Mouse (Mus musculus) frontal cortex, adult 2 months (tissue): ENCODE data around the gene Mras. TPM values are rescaled to one million over a fixed set of nuclear protein-coding genes. Genes with fewer than 3 reads are reported as not detected.
A peak's percentile ranks its signal among the peaks of the same experiment; 100 is the strongest.

Source experiments
- DNase-seq, 2 experiments: peaks; one replicate each; pipeline ENCODE4 v3.0.0; 2022; ENCODE audit warnings: low spot score in 1 of 2; ENCODE audit errors: extremely low spot score in 1 of 2
- polyA plus RNA-seq: library from polyadenylated mRNA; depleted of rRNA; stranded (reverse); fragments of >200 nt; gene quantifications from 2 replicates; pipeline ENCODE4 v1.2.3, GENCODE M21; 2012; rRNA removed

Mras gene
- polyA plus RNA-seq, 1 experiment: 132 TPM

DNA sequence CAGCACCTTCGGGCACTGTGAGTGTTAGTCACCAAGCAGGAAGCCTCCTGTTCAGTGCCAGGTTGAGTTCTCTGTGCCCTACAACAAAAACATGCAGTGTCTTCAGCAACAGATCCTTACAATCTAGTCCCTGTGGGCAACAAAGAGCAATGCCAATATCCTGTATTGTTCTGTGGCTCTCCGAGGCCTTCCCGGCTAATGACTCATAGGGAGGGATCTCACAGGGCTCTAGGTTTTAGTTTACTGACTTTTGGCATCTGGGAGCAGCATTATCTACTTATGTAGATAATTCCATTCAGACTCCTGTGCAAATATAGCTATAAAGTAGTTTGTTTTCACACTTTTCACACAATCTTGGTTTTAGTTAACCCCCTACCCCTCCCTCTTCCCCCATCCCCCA lies 71.3 kb downstream of the Mras start:
- DNase-seq: no peak

GRCm38 (mm10) chr9:99363076-99363475 lies 74.1 kb downstream of the Mras start:
- DNase-seq: no peak

GRCm38 (mm10) chr9:99361946-99362345 lies 75.2 kb downstream of the Mras start:
- no peak for DNase-seq

DNA sequence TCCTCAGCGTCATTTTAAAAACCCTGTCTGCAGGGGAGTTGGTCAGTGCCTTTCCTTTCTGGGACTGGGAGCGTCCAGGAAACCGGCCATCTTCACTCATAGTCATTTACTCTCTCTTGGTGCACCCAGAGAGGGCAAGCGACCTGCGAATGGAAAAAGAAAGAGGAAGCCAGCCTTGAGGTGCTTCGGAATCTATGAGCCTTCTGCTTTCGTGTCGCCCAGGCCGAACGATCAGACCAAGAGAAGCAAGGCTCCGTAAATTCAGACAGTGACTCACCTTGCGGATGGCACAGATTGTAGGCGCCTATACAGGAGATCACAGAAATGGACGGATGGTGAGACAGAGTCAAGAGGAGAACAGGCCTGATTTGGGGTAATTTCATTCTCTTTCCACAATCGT lies 78.2 kb downstream of the Mras start:
- no peak for DNase-seq

- DNase-seq: peak in 1 of 2 experiments; percentile 42
Observed at GRCm38 (mm10) chr9:99357921-99358692, 79.1 kb downstream of the Mras start, which contains the start of gene Esyt3. Gene Esyt3 (minus strand): TSS chr9:99358557.

- no peak for DNase-seq
Observed at GRCm38 (mm10) chr9:99357561-99357920, 79.6 kb downstream of the Mras start.

GRCm38 (mm10) chr9:99355971-99356370 lies 81.2 kb downstream of the Mras start:
- no peak for DNase-seq

DNA sequence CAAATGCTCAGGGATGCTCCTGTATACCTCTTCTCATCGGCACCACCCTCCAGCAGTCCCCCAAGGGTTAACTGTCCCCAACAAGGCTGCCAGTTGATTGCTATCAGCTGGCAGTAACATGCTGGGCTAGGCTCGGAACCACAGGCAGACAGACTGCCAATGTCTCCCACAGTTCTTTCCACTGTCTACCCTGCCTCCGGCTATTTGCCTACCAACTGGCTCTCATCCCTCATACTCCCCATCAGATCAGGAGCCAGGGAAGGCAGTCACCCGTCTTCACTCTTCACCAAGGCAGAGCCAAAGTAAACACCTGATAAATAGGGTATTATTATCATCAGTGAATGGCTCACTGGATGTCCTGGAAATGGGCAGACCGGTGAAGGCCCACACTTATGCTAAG lies 82.4 kb downstream of the Mras start:
- no peak for DNase-seq

GRCm38 (mm10) chr9:99353390-99353789 lies 83.8 kb downstream of the Mras start:
- no peak for DNase-seq

GRCm38 (mm10) chr9:99352964-99353363 lies 84.2 kb downstream of the Mras start:
- DNase-seq: no peak

GRCm38 (mm10) chr9:99345351-99345792 lies 91.8 kb downstream of the Mras start:
- peak; percentile 59 to 81 for DNase-seq

- DNase-seq: no peak
Observed at GRCm38 (mm10) chr9:99341600-99341999, 95.6 kb downstream of the Mras start.

DNA sequence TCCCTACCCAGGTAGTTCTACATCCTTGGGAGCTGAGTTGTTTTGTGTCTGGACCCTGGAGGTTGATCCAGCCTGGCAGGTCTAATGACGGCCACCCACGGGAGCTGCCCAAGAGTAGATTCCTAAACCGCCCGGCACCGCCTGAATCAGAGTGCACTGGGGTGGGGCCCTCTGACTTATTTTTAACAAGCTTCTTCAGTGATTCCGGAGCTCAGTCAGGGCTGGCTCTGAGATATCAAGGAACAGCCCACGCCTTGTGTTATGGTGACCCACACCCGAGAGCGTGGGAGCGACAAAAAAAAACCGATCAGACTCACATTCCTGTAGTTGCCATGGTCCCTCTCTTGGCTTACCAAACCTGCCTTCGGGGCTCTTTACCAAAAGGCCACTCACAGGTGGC lies 97.1 kb downstream of the Mras start:
- DNase-seq: no peak

DNA sequence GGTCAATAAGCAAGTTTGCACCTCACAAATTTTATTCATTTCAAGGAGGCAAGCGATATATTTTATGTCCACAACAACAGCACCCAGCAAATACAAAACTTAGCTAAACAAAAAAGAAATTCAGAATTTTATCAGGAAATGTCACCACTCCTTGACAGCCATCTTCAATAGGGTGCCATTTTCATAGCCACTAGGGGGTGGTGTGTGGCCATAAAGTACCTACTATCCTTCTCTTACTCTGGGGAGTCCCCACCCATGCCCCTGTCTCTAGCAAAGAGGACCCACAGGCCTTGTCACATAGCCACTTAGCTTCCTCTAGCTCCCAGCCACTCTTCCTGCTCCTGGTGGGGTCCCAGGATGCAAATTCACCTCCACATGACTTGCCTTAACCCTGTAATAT lies 98.0 kb downstream of the Mras start:
- no peak for DNase-seq

GRCm38 (mm10) chr9:99338293-99338692 lies 98.9 kb downstream of the Mras start:
- no peak for DNase-seq

- DNase-seq: no peak
Observed at GRCm38 (mm10) chr9:99336538-99336937, 100.6 kb downstream of the Mras start.

Other genes with a start within 250 kb of the Mras start
- not detected in 2 replicates for gene Faiml, start 200.1 kb downstream of the Mras start, polyA plus RNA-seq
- gene Cep70, start 194.0 kb downstream of the Mras start, polyA plus RNA-seq: 19.0 and 21.1 TPM in 2 replicates
- gene Esyt3, start 78.8 kb downstream of the Mras start, polyA plus RNA-seq: 1.4 and 2.1 TPM in 2 replicates
- 0.19 TPM in 1 of 2 replicates, not detected in the other for gene Nme9, start 14.1 kb upstream of the Mras start, polyA plus RNA-seq
- 53.4 and 57.1 TPM in 2 replicates for gene Armc8, start 131.5 kb upstream of the Mras start, polyA plus RNA-seq
- gene Dbr1, start 138.4 kb upstream of the Mras start, polyA plus RNA-seq: 11.9 and 14.7 TPM in 2 replicates
- gene A4gnt, start 175.1 kb upstream of the Mras start, polyA plus RNA-seq: 0.06 and 0.11 TPM in 2 replicates
- gene Dzip1l, start 192.1 kb upstream of the Mras start, polyA plus RNA-seq: 13.7 and 17.6 TPM in 2 replicates